Mouse (Mus musculus) cerebral cortex, adult 2 months (tissue): ENCODE data around the gene Ipo4.

Source experiments
- WGBS: fragments of 180-500 bp; shearing (Covaris S2); methylation state at CpG from one replicate; pipeline ENCODE4 v1.1.7; 2018; 5-methylcytosine and 5-hydroxymethylcytosine counted together

Gene Ipo4

GRCm38 (mm10) chr14:55635523-55636007, at the start of gene Ipo4:
Gene Ipo4 (minus strand): TSS chr14:55635957.
- under 1% methylated on average over 33 of the region's 33 CpGs for WGBS

- 5% methylated on average over 3 of the region's 3 CpGs for WGBS
Measured at GRCm38 (mm10) chr14:55682118-55682493, 46.3 kb upstream of the Ipo4 start.

DNA sequence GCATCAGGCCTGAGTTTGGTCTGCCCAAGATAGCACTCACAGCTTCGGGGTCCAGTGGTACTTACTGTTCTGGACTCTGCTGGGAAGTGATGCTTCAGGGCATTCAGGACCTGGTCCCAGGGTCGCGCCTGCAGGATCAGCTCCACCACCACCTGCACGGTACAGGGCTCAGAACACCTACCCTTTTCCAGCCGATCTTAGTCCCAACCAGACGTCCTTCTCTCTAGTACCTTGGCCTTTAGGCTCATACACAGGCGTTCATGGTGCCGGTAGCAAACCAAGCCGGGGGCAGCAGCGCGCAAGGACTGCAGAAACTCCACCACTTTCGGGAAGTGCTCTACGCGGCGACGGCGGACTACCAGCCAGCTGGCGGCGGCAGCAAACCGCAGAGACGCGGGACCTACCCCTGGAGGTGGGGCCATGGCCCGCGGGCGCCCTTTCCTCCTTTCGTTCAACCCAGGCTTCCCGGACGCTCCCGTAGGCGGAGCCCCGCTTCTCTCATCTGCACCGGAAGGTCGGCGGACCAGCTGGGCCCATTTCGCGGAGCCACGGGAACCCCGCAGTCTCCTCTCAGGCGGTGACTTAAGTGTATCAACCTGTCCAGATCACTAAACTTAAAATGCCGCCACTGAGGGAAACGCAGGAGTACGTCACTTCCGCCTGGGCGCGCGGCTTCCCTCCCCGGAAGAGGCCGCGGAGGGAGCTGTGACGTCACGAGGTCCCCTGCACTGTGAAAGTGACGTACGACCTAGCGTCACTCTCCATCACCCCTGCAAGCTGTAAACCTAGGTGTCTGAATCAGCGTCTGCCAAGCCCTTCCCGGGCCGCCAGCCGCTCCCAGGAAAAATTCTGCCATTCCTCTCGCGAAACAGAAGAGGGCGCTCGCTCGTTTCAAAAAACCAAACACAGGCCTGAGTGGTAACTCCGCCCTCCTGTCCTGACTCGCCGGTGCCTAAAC, 45.7 kb upstream of the Ipo4 start, which contains the start of gene Tinf2:
TSS of gene Tinf2 (minus strand) at position 661 of the 958 bp plus-strand sequence.
- WGBS, result under 1% methylated on average over 66 of the region's 66 CpGs

- WGBS, result 77% methylated on average over 4 of the region's 4 CpGs
Measured at GRCm38 (mm10) chr14:55677615-55678014, 41.9 kb upstream of the Ipo4 start.

DNA sequence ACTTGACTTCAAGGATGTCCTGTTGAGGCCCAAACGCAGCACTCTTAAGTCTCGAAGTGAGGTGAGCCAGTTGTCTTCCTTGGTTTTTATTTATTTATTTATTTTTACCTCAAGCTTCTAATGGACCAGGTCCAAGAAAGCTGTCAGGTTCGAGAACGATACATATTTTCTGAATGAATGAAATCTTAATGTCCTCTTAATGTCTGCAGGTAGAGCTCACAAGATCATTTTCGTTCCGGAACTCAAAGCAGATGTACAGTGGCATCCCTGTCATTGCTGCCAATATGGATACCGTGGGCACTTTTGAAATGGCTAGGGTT, 36.9 kb upstream of the Ipo4 start:
- WGBS, result 75% methylated on average over 7 of the region's 7 CpGs

GRCm38 (mm10) chr14:55671833-55672740, 36.3 kb upstream of the Ipo4 start, which contains the start of the genes Gmpr2 and Nedd8:
Gene Gmpr2 (plus strand): TSS chr14:55671941.
Gene Nedd8 (minus strand): TSS chr14:55672124.
- 1% methylated on average over 38 of the region's 38 CpGs for WGBS

- under 1% methylated on average over 12 of the region's 12 CpGs for WGBS
Measured at GRCm38 (mm10) chr14:55671486-55671832, 35.7 kb upstream of the Ipo4 start.

DNA sequence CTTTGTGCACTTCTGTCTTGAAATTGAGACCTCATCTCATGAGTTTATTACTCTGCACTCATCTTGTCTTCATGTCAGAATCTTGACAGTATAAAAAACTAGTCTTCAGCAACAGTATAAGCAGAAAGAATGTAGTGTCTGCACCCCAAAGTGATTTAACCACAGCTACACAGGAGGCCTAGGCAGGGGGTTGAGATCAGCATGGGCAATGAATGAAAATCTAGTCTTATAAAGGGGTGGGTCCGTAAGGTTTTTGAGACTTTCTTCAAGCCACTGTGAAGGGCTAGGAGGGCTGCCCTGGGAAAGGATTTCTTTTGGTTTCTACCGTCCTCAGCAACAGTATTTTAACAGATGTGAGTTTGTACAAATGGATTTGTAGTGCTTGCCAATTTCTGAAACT, 24.9 kb upstream of the Ipo4 start:
- WGBS, result 33% methylated on average over 2 of the region's 2 CpGs

DNA sequence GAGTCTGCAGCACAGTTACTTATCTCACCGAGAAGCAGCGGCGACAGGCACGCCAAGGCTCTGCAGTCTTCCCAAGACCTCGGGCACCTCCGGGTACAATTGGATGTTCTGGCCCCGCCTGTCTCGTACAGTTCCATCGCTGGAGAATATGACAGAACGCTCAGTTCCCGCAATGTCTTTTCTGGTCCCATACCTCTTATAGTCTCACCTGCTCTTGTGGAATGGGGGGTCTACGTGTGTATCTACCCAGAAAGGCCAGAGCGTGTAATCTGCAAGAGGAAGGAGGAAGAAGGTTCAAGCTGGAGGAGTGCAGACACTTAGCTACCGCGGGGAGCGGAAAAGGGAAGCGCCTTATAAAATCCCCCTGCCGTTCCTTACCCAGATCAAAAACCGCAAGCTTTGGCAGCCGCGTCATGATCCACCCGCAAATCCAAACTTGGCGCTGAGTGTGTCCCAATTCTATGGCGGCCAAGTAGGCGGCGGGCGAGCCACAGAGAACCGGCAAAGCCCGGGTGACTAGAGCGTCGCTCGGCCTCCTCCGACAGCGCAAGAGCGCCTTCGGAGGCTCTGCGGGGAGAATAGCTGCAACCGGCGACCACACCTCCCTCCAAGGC, 24.3 kb upstream of the Ipo4 start, which contains the start of gene Mdp1:
TSS of gene Mdp1 (minus strand) at position 549 of the 614 bp plus-strand sequence.
- WGBS, result under 1% methylated on average over 39 of the region's 39 CpGs

GRCm38 (mm10) chr14:55658011-55658410, 22.3 kb upstream of the Ipo4 start:
- 93% methylated on average over 5 of the region's 5 CpGs for WGBS

GRCm38 (mm10) chr14:55656935-55657334, 21.2 kb upstream of the Ipo4 start:
- WGBS, result 90% methylated on average over 3 of the region's 3 CpGs

DNA sequence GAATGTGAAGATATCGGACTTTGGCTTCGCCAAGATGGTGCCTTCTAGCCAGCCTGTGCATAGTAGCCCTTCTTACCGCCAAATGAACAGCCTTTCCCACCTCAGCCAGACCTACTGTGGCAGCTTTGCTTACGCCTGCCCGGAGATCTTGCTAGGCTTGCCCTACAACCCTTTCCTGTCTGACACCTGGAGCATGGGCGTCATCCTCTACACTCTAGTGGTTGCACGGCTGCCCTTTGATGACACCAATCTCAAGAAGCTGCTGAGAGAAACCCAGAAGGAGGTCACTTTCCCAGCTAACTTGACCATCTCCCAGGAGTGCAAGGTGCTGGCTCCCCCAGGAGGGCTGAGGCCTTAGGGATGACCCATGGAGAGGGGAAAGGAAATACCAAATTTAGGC, 15.8 kb upstream of the Ipo4 start:
- WGBS, result 95% methylated on average over 7 of the region's 7 CpGs

- 95% methylated on average over 2 of the region's 2 CpGs for WGBS
Measured at GRCm38 (mm10) chr14:55649884-55650283, 14.1 kb upstream of the Ipo4 start, which contains the start of gene Tssk4. Gene Tssk4 (plus strand): TSS chr14:55650184.

DNA sequence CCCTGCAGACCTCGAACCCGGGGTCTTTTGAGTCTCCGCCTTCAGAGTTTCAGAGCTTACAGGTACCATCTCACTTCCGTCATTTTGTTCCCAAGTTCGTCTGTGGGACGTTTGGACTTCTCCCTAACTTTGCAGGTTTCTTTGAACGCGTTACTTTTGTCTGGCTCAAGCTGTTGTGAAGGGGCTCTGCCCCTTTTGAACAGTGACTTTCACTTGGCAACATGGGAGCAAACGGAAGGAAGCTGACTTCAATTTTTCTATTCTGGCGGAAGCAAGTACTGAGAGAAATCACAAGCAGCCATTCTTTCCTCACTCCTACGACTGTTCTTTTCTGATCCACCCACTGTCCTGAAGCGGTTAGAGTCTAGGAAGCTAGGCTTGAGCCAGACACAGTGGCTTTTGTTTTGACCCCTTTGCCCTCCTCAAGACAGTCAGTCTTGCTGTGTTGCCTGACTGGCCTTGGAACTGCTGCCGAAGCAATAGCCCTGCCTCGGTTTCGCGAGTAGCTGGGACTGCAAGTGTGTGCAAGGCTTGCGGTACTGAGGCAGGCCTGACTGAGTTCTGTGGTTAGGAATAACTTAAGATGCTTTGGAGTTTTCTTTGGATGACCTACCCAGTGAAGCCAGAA, 8.6 kb upstream of the Ipo4 start:
- 17% methylated on average over 17 of the region's 17 CpGs for WGBS

DNA sequence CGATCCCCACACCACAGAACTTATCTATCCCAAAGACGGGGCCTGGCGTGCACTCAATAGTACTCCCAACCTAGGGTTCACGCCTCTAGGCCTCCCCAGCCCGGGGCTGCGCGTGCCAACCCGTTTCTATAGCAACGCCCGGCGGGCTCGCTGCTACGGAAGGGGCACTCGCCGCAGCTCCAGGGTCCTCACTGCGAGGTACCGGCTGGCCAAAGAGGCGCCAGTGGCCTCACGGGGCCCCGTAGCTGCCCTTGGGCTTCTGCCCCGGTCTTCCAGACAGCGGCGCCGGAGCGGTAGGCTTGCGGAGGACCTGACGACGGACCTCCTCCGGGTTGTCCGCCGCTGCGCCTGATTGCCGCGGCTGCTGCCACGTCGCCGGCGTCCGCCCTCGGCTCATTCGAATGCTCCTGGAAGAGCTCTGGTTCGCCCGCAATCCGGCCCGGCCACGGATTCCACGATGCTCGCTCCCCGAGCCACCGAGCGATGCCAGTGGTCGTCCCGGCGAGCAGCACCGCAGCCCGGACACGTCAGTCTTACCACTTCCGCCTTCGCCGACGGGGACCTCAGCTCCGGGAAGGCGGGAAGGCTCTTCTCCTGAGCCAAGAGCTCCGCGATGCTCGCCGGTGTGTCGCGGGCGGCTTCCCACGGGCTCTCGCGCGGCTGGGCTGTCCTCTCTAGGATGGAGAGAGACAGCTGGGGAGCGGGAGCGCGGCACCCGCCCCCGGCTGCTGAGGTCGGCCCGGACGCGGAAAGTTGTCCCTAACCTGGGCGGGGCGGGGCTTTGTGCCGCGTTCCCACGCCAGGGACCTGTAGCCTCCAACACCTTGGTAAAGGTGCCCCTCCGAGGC, 7.5 kb upstream of the Ipo4 start, which contains the start of gene Tm9sf1:
TSS of gene Tm9sf1 (minus strand) at position 747 of the 848 bp plus-strand sequence.
- WGBS, result under 1% methylated on average over 89 of the region's 89 CpGs

DNA sequence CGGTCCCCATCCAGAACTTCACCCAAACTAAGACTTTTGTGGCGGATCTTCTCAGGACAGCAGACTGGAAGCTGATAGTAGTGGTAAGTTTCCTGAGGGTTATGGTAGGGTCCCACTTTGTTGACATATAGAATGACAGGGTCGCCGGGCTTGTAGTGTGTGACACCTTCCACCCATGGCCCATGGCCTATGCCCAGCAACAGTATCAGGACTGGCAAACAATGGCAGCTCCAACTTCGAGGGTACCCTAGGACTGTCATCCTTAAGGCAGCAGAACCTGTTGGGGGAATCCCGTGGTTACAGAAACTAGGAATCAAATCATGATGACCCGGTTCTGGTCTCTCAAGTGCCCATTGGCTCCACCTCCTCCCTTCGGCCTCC, 6.9 kb upstream of the Ipo4 start:
- WGBS, result 18% methylated on average over 8 of the region's 8 CpGs

GRCm38 (mm10) chr14:55641291-55641690, 5.5 kb upstream of the Ipo4 start:
- 95% methylated on average over 13 of the region's 13 CpGs for WGBS

DNA sequence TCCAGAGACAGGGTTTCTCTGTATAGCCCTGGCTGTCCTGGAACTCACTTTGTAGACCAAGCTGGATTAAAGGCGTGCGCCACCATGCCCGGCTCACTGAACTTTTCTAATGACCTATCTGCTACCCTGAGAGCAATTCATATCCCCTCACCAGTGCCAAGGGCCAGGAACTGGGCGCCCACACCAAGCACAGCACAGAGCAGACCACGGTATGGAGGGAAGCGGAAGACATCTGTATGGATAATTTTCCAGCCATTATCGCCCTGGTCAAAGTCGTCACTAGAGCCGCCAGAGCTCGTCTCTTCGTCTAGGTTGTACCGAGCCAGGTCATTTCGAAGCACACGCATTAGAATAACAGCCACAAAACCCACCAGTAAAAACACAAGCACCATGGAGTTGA, 5.1 kb upstream of the Ipo4 start:
- 95% methylated on average over 14 of the region's 14 CpGs for whole genome bisulfite sequencing

DNA sequence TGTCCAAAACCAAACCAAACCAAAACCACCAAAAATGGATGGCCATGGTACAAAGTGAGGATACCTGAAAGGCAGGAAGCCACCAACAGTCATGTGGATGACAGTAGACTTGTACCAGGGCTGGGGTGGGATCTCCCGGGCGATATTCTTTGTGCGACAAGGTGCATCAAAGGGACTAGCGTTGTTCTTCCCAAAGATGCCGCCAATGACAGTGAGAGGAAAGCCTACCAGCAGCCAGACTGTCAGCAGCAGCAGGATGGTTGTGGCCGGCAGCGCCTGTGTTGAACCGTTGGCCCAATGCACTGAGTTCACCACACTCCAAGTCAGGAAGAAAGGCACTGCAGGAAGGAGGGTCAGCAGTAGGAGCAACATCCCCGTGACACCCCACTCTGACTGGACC, 2.0 kb upstream of the Ipo4 start, which contains the start of gene Gm49378:
TSS of gene Gm49378 (minus strand) at position 101 of the 400 bp plus-strand sequence.
- 92% methylated on average over 9 of the region's 9 CpGs for WGBS
